Mouse (Mus musculus) heart, postnatal 10 days (tissue): ENCODE results near the gene Bmp8a. TPM values are rescaled to one million over a fixed set of nuclear protein-coding genes. Genes with fewer than 3 reads are reported as not detected.
A peak's percentile ranks its signal among the peaks of the same experiment; 100 is the strongest.
"Not testable (repeated sequence)": the region's sequence is repeated elsewhere in the genome, so short reads cannot be mapped to it uniquely, and the experiment has no call there.

Experiments used
- DNase-seq, 2 experiments: peaks; one replicate each; pipeline ENCODE4 v3.0.0; 2021
- intact Hi-C: fragments of 180-260 bp; cut with DNase I; formaldehyde crosslinking; loops from one replicate; pipeline ENCODE4 v1.15.1; 2025
- total RNA-seq, 2 experiments: library from RNA; stranded (reverse); gene quantifications; 2 replicates each; pipeline ENCODE4 v1.2.3; 2021

The Bmp8a gene
- under 1 TPM in 1 of 2 experiments, not detected in 1; 0.17 TPM for total RNA-seq

DNA sequence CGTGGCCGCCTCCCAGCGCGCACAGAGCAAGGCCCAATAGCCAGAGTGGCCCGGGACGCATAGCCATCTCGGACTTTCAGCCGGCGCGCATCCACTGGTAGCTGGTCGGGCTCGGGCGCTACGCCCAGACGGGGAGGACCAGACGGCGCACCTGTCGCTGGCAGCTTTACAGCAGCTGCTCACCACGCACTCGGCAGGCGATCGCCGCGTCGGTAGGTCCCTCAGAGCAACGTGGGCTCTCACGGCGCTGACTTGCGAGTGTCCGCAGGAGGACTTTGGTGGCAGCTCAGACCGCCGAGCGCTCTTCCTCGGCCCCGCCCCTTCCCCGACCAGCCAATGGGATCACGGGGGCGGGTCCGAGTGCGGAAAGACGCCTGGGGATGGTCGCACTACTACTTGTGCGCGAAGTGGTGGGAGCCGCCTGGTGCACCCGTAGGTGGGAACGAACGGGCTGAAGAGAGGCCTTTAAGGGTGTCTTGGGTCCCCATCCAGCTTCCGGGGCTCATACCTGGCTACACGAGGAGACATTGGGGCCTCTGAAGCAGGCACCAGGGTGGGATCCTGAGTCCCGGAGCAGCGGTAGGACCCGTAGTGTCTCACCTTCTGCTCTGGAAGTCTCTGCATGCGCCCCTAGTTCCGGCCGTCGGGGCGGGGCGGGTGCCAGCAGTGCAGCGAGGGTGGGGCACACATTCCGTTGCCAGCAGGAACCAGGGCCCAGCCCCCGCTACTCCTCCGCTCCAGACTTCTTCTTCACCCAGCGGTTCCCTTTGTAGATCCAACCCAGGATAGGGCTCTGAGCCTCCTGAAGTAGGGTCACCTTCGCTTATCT lies at the start of gene Bmp8a:
Bmp8a (minus strand) TSS at position 611 of the 829 bp plus-strand sequence.
- intact Hi-C loops = loop anchor here (5.0 kb wide), 1 partner anchor 36 kb away; no protein-coding TSS in a partner anchor
- DNase-seq = peak; percentile 63 to 70

DNA sequence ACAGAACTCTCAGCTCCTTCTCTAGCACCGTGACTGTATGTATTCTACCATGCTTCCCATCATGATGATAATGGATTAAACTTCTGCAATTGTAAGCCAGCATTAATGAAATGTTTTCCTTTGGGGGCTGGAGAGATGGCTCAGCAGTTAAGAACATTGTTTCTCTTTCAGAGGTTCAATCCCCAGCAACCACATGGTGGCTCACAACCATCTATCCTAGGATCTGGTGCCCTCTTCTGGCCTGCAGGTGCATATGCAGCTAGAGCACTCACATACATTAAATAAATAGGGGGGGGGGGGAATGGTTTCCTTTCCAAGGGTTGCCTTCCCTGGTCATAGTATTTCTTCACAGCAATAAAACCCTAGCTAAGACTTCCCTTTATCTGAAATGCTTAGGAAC lies 49.1 kb upstream of the Bmp8a start:
- intact Hi-C loops = no loop called here
- DNase-seq = peak in 1 of 2 experiments; percentile 36

DNA sequence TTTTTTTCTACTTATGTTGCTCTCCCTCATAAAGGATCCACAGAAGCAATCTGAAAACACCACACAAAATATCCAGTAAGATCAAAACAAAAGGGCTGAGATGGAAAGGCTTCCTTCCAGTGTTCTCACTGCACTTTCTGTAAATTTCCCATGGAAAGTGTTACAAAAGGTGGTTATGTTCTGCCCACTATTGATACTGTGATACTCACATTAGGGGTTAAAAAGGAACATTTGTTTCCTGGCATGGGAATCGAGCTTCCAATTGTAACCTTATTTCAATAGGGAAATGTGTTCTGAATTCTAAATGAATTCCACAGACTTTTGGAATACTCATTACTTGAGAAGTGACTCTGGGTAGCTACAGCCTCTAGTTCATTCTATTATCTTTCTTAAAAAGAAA lies 42.0 kb upstream of the Bmp8a start:
- no peak for DNase-seq
- intact Hi-C loops = loop anchor here (5.0 kb wide), 1 partner anchor 117 kb away; no protein-coding TSS in a partner anchor

DNA sequence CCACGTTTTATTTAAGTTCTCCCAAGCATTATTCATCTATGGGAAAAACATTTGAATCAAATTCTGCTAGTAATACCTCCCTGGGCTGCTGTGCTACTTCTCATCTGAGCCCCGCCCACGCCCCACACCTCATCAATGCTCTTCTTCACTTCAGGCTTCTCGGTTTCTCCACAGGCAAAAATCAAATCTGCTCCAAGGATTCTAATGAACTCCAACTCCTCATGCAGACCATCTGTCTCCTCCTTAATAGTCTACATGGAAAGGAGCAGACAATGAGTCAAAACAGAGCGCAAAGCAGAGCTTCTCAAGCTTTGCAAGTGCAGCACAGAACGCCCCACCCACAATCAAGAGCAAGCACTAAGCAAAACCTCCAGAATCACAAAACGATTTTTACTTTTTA lies 40.1 kb upstream of the Bmp8a start:
- DNase-seq = no peak
- intact Hi-C loops = no loop called here

GRCm38 (mm10) chr4:123382051-123382450 lies 39.0 kb upstream of the Bmp8a start:
- intact Hi-C loops = no loop called here

DNA sequence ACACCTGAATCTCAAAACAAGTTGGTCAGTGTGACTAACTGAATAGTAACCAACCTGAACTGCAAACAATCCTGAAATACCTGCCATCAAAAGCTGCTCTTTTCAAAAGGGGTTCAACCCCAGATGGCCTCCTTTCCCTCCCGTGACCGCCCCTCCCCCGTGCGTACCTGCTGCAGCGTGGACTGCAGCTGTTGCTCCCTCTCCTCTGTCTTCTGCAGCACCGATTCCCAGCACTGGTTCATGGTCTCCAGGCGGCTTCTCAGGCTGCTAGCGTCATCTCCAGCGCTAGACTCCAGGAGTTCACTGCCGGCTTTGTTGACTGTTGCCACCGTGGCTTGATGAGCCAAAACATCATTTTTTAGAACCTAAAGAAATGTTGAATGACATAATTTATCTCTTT lies 38.5 kb upstream of the Bmp8a start:
- intact Hi-C loops = no loop called here

More at GRCm38 (mm10) chr4:123382051-123382450, 39.0 kb upstream of the Bmp8a start:
- no peak for DNase-seq

DNA sequence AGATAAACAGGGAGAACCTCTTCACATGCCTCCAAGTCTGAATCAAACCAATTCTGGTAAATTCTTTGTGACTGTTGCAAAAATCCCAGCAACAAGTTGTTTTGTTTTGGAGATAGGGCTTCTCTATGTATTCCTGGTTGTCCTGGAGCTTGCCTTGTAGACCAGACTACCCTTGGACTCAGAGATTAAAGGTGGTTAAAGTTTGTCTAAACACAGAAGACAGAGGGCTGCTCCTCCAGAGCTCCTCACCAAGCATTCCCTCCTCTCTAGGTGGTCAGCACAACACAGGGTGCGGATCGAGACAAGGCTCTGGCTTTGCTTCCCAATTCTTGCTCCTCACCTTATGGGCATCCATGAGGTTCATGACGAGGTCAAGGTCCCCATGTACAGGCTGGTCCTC lies 33.0 kb upstream of the Bmp8a start:
- no peak for DNase-seq
- intact Hi-C loops = no loop called here

More for the DNA sequence above, 38.5 kb upstream of the Bmp8a start:
- DNase-seq = no peak

GRCm38 (mm10) chr4:123374316-123375008 lies 31.4 kb upstream of the Bmp8a start:
- DNase-seq = no peak
- intact Hi-C loops = no loop called here

GRCm38 (mm10) chr4:123363555-123363954 lies 20.5 kb upstream of the Bmp8a start:
- no peak for DNase-seq
- intact Hi-C loops = no loop called here

DNA sequence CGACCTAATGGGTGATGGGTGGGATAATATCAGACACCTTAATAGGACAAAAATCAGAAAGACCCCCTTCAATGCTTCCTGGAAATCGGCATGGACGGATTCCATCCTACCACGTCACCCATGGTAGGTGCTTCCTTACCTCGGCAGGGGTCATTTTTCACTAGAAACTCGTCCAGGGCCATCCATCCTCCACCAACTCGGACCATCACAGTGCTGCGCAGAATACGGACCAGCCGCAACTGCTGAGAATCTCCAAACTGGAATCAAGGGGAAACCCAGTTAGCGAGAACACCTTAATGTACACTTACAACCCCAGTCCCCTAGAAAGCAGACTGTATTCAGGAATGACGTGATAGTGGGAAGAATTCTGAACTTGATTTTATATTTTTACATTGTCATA lies 17.7 kb upstream of the Bmp8a start:
- intact Hi-C loops = no loop called here
- no peak for DNase-seq

- intact Hi-C loops = no loop called here
- no peak for DNase-seq
These were observed 15.6 kb upstream of the Bmp8a start for GRCm38 (mm10) chr4:123358613-123359012.

- intact Hi-C loops = loop anchor here (2.0 kb wide), 1 partner anchor 17 kb away; no protein-coding TSS in a partner anchor
- no peak for DNase-seq
These were observed 12.9 kb upstream of the Bmp8a start for GRCm38 (mm10) chr4:123355941-123356340.

DNA sequence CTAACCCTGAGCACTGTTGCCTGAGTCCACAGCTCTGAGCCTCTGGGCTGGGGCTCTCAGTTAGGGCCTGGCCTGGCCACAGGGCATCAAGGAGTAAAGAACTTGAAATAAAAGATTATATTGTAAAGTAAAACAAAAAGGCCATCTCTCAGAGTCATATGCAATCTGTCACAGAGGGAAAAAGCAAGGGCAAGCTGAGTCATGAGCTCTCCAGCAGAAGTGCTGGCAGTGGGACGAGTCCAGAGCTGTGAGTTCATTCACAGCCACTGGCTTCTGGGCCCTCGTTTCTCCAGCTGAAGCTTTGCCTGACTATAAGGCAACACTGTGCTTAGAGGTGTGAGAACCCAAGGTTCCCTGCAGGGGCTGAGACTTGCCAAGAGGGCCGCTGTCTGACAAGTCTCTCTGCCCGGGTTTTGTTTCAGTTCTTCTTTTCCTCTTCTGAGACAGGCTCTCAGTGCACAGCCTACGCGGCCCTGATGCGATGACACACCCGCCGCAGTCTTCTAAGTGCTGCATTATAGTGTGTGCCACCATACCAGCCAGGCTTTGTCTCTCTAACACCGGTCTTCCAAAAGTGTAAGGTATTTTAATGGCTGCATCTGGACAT lies 10.3 kb upstream of the Bmp8a start:
- intact Hi-C loops = no loop called here
- DNase-seq = no peak

GRCm38 (mm10) chr4:123343471-123343789 lies 378 bp upstream of the Bmp8a start:
- no peak for DNase-seq
- intact Hi-C loops = loop anchor here (5.0 kb wide), 1 partner anchor 36 kb away; no protein-coding TSS in a partner anchor

GRCm38 (mm10) chr4:123342091-123342641 lies 886 bp downstream of the Bmp8a start:
- peak in 1 of 2 experiments; percentile 18 for DNase-seq
- intact Hi-C loops = loop anchor here (5.0 kb wide), 1 partner anchor 35 kb away; no protein-coding TSS in a partner anchor

DNA sequence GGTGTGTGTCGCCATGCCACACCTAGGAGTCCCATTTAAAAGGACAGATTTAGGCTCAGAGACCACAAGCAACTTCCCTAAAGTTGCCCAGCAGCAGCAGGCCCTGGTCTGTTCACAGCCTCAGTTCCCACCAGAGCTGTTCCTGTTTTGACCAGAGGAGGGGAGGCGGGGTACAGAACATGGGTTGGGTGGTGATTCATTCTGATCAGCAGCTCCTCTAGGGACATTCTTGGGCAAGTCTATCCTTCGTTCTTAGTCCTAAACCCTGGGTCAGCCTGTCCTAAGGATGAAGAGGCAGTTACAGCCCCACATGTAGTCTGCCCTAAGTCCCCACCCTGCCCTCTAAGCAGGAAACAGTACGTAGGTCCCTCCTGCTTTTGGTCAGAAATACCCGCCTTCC lies 2.8 kb downstream of the Bmp8a start:
- no peak for DNase-seq
- intact Hi-C loops = loop anchor here (5.0 kb wide), 1 partner anchor 33 kb away; no protein-coding TSS in a partner anchor

GRCm38 (mm10) chr4:123337693-123338092 lies 5.4 kb downstream of the Bmp8a start:
- DNase-seq = peak in 1 of 2 experiments; percentile 19
- intact Hi-C loops = no loop called here

DNA sequence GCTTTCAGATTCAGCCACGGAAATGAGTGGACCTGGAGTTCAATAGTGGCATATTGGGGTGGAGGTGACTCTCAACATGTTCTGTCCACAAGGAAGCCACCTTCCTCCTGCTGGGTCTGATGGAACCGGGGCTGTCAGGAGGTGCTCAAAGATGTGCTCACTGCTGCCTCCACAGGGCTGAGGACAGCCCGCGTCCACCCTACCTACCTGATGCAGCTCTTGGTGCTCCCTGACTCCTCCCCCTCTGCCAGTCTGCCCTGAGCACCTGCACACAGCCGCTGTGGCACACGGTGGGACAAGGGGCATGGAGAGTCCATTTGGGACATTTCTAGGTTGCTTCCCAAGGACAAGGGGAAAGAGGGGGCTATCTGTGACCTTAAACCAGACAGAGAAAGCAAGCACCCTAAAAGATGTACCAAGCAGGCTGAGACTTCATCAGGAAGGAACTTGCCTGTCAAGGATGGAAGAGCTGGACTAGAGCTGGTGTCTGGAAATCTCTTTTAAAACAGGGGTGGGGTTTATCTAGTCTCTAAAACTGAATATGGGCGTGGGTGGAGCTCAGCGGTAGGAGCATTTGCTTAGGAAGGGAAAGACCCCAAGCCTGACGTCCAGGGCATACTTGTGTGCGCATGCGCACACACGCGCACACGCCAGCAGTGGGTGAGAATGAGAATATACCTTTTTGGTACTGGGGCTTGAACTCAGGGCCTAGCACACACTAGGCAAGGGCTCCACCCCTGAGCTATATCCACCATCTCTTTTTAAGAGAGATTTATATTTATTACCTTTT lies 7.1 kb downstream of the Bmp8a start:
- DNase-seq = no peak
- intact Hi-C loops = no loop called here

- DNase-seq, intact Hi-C loops: not testable (repeated sequence)
These were observed 7.8 kb downstream of the Bmp8a start for GRCm38 (mm10) chr4:123335244-123335643.

DNA sequence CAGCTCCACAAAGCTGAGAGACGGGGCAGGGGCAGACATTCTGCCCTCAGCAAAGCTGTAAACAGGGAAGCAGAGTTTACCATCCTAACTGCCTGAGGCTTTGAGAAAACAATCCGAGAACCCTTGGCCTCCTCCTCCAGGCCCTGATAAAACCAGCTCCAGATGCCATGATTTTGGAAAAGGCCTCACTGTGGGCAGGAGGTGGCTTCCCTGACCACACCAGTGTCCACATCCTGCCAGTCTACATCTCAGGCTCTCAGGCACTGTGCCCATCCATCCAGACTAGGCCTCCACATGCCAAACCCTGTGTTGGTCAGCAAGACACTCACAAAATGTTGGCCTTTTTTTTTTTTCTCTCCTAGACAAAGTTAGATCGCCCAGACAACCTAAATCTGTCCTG lies 8.9 kb downstream of the Bmp8a start:
- intact Hi-C loops = no loop called here
- no peak for DNase-seq
